Mouse (Mus musculus) lung, postnatal 0 days (tissue): Measurements from ENCODE around the gene Brat1.

Experiments used
- CTCF ChIP-seq: IDR thresholded peaks from 2 replicates; pipeline ENCODE4 v1.5.1; 2016; ENCODE audit warnings: antibody characterized with exemption, mild to moderate bottlenecking
- EP300 ChIP-seq: IDR thresholded peaks from 2 replicates; pipeline ENCODE4 v1.6.1; 2016; ENCODE audit warnings: antibody characterized with exemption, mild to moderate bottlenecking, control low read depth

DNA sequence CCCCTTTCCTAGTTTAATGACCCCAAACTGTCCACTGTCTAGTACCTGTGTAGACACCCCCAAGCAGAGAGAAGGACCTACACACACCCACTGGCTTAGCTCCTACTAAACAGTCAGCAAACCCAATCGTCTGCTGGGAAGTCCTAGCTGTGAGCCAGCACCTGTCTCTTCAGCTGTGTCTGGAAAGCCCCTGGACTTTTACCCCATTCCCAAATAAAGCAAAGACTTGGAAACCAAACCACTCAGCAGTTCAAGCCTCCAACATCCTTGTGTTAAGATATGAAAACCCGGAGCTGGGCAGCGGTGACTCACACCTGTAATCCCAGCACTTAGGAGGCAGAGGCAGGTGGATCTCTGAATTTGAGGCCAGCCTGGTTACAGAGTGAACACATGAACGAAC is 61.8 kb downstream of the Brat1 start:
- no peak for TF ChIP-seq CTCF
- TF ChIP-seq EP300: no peak
